Mouse (Mus musculus): ENCODE measurements around the gene Cep57l1. TPM values are rescaled to one million over a fixed set of nuclear protein-coding genes. Genes with fewer than 3 reads are reported as not detected.

Gene Cep57l1
- polyA plus RNA-seq, 1 experiment from 2014 or later = 14.3 TPM

DNA sequence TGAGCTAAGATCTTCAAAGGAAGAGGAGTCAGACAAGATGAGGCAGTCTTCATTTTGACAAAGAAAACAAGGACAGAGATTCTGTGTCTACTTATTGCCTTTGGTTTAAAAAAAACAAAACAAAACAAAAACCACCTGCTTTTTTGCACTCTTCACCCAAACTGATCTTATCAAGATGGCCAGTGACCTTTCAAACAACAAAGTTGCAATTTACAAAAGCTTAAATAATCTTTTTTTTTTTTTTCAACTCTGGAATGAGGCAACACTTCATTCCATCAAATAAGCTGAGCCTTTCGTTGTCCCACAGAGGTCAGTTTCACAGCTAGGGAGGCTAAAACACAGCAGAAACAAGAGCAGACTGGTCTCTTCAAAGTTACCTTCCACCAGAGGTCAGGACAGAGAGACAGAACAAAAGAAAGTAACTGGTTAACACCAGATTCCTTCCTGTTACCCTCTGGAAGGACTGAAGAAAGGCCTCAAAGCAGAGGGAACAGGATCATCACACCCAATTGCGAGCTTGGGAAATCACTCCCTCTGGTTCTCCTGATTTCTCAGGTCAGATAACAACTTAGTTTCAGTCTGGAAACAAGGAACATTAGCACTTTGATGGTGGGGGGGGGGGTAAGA lies 3.8 kb downstream of the Cep57l1 start:
- no peak overlapping the region for H3K4me3 ChIP-seq (ENCODE audit: low read length)
- 93% methylated on average over 2 of the region's 2 CpGs for WGBS
- H3K9ac ChIP-seq (ENCODE audit: low read depth, low read length) = no peak overlapping the region
- no peaks in the 10 kb centered on the region for H3K27me3 ChIP-seq (replicated peaks; ENCODE audit: control insufficient read depth, insufficient read depth, low read length)
- H3K4me1 ChIP-seq (ENCODE audit: control insufficient read depth, insufficient read depth, low read depth, low read length) = no peaks in the 10 kb centered on the region
- ATAC-seq = no peak
- no peak overlapping the region for H3K4me2 ChIP-seq (ENCODE audit: low read length)
- peaks cover 20% of the 10 kb centered on the region for H3K9me3 ChIP-seq (ENCODE audit: control insufficient read depth, low read length)
- peaks cover 18% of the 10 kb centered on the region for H3K36me3 ChIP-seq (ENCODE audit: control insufficient read depth, insufficient read depth, low read length)
- H3K27ac ChIP-seq (ENCODE audit: low read depth, low read length) = no peak overlapping the region

GRCm38 (mm10) chr10:41804711-41805110 lies 5.0 kb downstream of the Cep57l1 start:
- Histone ChIP-seq H3K4me3 (ENCODE audit: low read length) (no peak overlapping the region), H3K9ac (ENCODE audit: low read depth, low read length) (no peak overlapping the region), H3K4me1 (ENCODE audit: control insufficient read depth, insufficient read depth, low read depth, low read length) (no peaks in the 10 kb centered on the region), H3K4me2 (ENCODE audit: low read length) (no peak overlapping the region), H3K27me3 (replicated peaks; ENCODE audit: control insufficient read depth, insufficient read depth, low read length) (no peaks in the 10 kb centered on the region), H3K9me3 (ENCODE audit: control insufficient read depth, low read length) (peaks cover 28% of the 10 kb centered on the region), H3K27ac (ENCODE audit: low read depth, low read length) (no peak overlapping the region), H3K36me3 (ENCODE audit: control insufficient read depth, insufficient read depth, low read length) (peaks cover 28% of the 10 kb centered on the region)
- no peak for ATAC-seq
- 94% methylated on average over 3 of the region's 3 CpGs for WGBS

GRCm38 (mm10) chr10:41803467-41803866 lies 6.2 kb downstream of the Cep57l1 start:
- Histone ChIP-seq H3K27ac (ENCODE audit: low read depth, low read length) (no peak overlapping the region), H3K4me1 (ENCODE audit: control insufficient read depth, insufficient read depth, low read depth, low read length) (no peaks in the 10 kb centered on the region), H3K27me3 (replicated peaks; ENCODE audit: control insufficient read depth, insufficient read depth, low read length) (no peaks in the 10 kb centered on the region), H3K4me2 (ENCODE audit: low read length) (no peak overlapping the region), H3K36me3 (ENCODE audit: control insufficient read depth, insufficient read depth, low read length) (peaks cover 34% of the 10 kb centered on the region), H3K4me3 (ENCODE audit: low read length) (no peak overlapping the region), H3K9me3 (ENCODE audit: control insufficient read depth, low read length) (peaks cover 32% of the 10 kb centered on the region), H3K9ac (ENCODE audit: low read depth, low read length) (no peak overlapping the region)
- WGBS = 99% methylated on average over 8 of the region's 8 CpGs
- no peak for ATAC-seq

DNA sequence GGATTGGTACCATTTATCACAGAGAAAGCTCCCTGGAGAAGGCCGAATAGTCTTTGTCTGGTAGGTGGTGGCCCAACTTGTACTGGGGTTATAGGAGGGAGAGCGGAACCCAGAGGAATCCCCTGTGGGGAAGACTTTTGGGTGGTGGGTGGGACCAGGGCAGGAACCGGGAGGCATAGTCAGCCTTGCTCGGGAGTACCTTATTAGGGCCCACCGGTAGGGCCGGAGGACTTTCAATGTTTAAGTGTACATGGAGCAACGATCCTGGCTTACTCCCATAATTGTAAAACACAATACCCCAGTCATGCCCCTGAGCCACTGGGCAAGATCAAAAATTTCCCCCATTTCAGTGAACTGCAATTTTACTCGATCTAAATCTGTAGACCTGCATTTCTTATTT lies 12.4 kb downstream of the Cep57l1 start:
- Histone ChIP-seq H3K4me1 (ENCODE audit: control insufficient read depth, insufficient read depth, low read depth, low read length) (no peaks in the 10 kb centered on the region), H3K4me3 (ENCODE audit: low read length) (no peak overlapping the region), H3K9ac (ENCODE audit: low read depth, low read length) (no peak overlapping the region), H3K27me3 (replicated peaks; ENCODE audit: control insufficient read depth, insufficient read depth, low read length) (no peaks in the 10 kb centered on the region), H3K27ac (ENCODE audit: low read depth, low read length) (no peak overlapping the region), H3K4me2 (ENCODE audit: low read length) (no peak overlapping the region), H3K36me3 (ENCODE audit: control insufficient read depth, insufficient read depth, low read length) (peaks cover 40% of the 10 kb centered on the region), H3K9me3 (ENCODE audit: control insufficient read depth, low read length) (peaks cover 46% of the 10 kb centered on the region)
- WGBS = over 99% methylated on average over 8 of the region's 8 CpGs
- no peak for ATAC-seq

GRCm38 (mm10) chr10:41792375-41792774 lies 17.3 kb downstream of the Cep57l1 start:
- H3K4me1 ChIP-seq (ENCODE audit: control insufficient read depth, insufficient read depth, low read depth, low read length) = no peaks in the 10 kb centered on the region
- 88% methylated on average over 6 of the region's 6 CpGs for WGBS
- H3K4me3 ChIP-seq (ENCODE audit: low read length) = no peak overlapping the region
- ATAC-seq = no peak
- H3K4me2 ChIP-seq (ENCODE audit: low read length) = no peak overlapping the region
- no peak overlapping the region for H3K9ac ChIP-seq (ENCODE audit: low read depth, low read length)
- no peaks in the 10 kb centered on the region for H3K27me3 ChIP-seq (replicated peaks; ENCODE audit: control insufficient read depth, insufficient read depth, low read length)
- peaks cover 15% of the 10 kb centered on the region for H3K9me3 ChIP-seq (ENCODE audit: control insufficient read depth, low read length)
- peaks cover 5% of the 10 kb centered on the region for H3K36me3 ChIP-seq (ENCODE audit: control insufficient read depth, insufficient read depth, low read length)
- H3K27ac ChIP-seq (ENCODE audit: low read depth, low read length) = no peak overlapping the region

- Histone ChIP-seq H3K4me3 (ENCODE audit: low read length) (no peak overlapping the region), H3K4me2 (ENCODE audit: low read length) (no peak overlapping the region), H3K4me1 (ENCODE audit: control insufficient read depth, insufficient read depth, low read depth, low read length) (no peaks in the 10 kb centered on the region), H3K36me3 (ENCODE audit: control insufficient read depth, insufficient read depth, low read length) (no peaks in the 10 kb centered on the region), H3K27me3 (replicated peaks; ENCODE audit: control insufficient read depth, insufficient read depth, low read length) (no peaks in the 10 kb centered on the region), H3K9me3 (ENCODE audit: control insufficient read depth, low read length) (no peaks in the 10 kb centered on the region), H3K27ac (ENCODE audit: low read depth, low read length) (no peak overlapping the region), H3K9ac (ENCODE audit: low read depth, low read length) (no peak overlapping the region)
- WGBS = 94% methylated on average over 6 of the region's 6 CpGs
- no peak for ATAC-seq
These were observed 42.4 kb downstream of the Cep57l1 start for GRCm38 (mm10) chr10:41767254-41767653.

DNA sequence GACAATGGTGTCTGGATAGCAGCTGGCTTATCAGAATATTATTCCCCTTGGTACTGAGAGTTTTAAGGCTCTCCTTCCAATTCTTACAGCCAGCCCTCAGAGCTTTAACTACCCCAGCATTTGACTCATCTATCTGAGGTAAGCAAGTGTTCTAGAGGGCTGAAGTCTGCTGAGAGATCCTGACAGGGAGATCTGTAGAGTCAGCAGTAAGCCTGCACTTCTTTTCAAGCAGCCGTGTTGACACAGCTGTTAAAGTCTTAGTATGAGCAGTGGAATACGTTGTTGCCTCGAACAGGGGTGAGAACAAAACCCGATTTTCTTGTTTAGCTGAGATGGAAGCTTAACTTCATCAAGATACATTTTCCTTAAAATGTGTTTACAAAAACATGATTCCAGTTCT lies 43.4 kb downstream of the Cep57l1 start:
- H3K4me1 ChIP-seq (ENCODE audit: control insufficient read depth, insufficient read depth, low read depth, low read length) = no peaks in the 10 kb centered on the region
- H3K9ac ChIP-seq (ENCODE audit: low read depth, low read length) = no peak overlapping the region
- no peak for ATAC-seq
- H3K27ac ChIP-seq (ENCODE audit: low read depth, low read length) = no peak overlapping the region
- no peaks in the 10 kb centered on the region for H3K36me3 ChIP-seq (ENCODE audit: control insufficient read depth, insufficient read depth, low read length)
- no peak overlapping the region for H3K4me2 ChIP-seq (ENCODE audit: low read length)
- no peaks in the 10 kb centered on the region for H3K9me3 ChIP-seq (ENCODE audit: control insufficient read depth, low read length)
- WGBS = 80% methylated on average over 4 of the region's 4 CpGs
- H3K4me3 ChIP-seq (ENCODE audit: low read length) = no peak overlapping the region
- no peaks in the 10 kb centered on the region for H3K27me3 ChIP-seq (replicated peaks; ENCODE audit: control insufficient read depth, insufficient read depth, low read length)

DNA sequence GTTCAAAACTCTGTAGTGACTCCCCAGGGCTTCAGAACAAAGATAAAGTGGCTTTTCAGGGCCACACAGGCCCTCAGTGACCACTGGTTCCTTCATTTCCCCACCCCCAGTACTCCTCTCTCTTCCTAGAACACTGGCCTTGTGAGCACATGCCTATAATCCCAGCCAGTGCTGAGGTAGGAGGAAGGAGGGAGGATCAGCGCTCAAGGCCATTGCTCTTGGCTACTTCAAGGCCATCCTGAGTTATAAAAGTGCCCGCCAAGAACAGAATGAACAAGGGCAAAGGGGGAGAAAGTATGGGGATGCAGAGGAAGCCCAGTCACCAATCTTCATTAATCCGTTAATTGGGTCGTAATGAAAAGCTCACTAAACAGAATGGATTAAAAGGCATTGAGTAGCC lies 44.1 kb downstream of the Cep57l1 start:
- H3K27me3 ChIP-seq (replicated peaks; ENCODE audit: control insufficient read depth, insufficient read depth, low read length) = no peaks in the 10 kb centered on the region
- no peaks in the 10 kb centered on the region for H3K9me3 ChIP-seq (ENCODE audit: control insufficient read depth, low read length)
- no peaks in the 10 kb centered on the region for H3K36me3 ChIP-seq (ENCODE audit: control insufficient read depth, insufficient read depth, low read length)
- ATAC-seq = no peak
- no peak overlapping the region for H3K9ac ChIP-seq (ENCODE audit: low read depth, low read length)
- H3K4me1 ChIP-seq (ENCODE audit: control insufficient read depth, insufficient read depth, low read depth, low read length) = no peaks in the 10 kb centered on the region
- H3K27ac ChIP-seq (ENCODE audit: low read depth, low read length) = no peak overlapping the region
- H3K4me2 ChIP-seq (ENCODE audit: low read length) = no peak overlapping the region
- H3K4me3 ChIP-seq (ENCODE audit: low read length) = no peak overlapping the region
- 91% methylated on average over 4 of the region's 4 CpGs for WGBS

DNA sequence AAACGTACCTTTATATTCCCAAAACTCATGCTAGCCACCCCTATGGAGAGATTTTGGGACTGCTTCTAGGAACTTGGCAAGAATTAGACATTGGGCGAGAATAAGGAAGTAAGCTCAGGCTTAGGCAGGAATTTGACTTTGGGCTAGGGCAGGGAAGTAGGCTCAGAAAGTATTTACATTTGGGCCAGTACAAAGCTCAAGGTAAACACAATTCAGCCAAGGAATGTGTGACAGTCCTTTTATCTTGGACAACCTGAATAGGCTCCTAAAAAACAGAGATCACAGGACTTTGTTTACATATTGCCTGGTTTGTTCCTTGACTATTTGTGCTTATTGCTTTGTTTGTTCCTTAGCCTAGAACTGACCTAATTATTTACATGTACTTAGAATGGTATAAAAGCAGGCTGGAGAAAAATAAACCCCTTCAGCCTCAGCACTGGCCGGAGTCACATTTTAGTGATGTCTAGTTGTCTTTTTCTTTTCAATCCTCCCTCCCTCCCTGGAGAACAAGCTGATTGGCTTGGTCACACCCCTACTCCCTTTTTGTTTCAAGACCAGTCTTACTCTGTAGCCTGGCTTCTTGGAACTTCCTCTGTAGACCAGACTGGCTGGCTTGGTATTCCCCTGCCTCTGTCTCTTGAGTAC lies 45.8 kb downstream of the Cep57l1 start:
- no peak overlapping the region for H3K9ac ChIP-seq (ENCODE audit: low read depth, low read length)
- H3K4me3 ChIP-seq (ENCODE audit: low read length) = no peak overlapping the region
- 88% methylated on average over 3 of the region's 3 CpGs for WGBS
- no peaks in the 10 kb centered on the region for H3K4me1 ChIP-seq (ENCODE audit: control insufficient read depth, insufficient read depth, low read depth, low read length)
- H3K4me2 ChIP-seq (ENCODE audit: low read length) = no peak overlapping the region
- H3K36me3 ChIP-seq (ENCODE audit: control insufficient read depth, insufficient read depth, low read length) = no peaks in the 10 kb centered on the region
- ATAC-seq = no peak
- no peaks in the 10 kb centered on the region for H3K9me3 ChIP-seq (ENCODE audit: control insufficient read depth, low read length)
- H3K27me3 ChIP-seq (replicated peaks; ENCODE audit: control insufficient read depth, insufficient read depth, low read length) = no peaks in the 10 kb centered on the region
- no peak overlapping the region for H3K27ac ChIP-seq (ENCODE audit: low read depth, low read length)
